Mouse (Mus musculus) forebrain, embryonic 16.5 days (tissue): ENCODE measurements at regions not wholly inside any gene's neighbourhood (a gene's known extent, or its start where the extent isn't known, plus 50 kb on each side); places are given as distances from the start of the nearest gene placed in this dataset.

Experiments
- ATAC-seq: fragments of 200-750 bp; cut with Nextera tagmentation; 2 replicates; pipeline ENCODE4 v1.8.0; 2017; ENCODE audit warnings: mild to moderate bottlenecking, moderate library complexity
- H3K27ac ChIP-seq: fragments of 300-500 bp; sonication (generic); 2 replicates; pipeline ENCODE4 v1.5.1; 2014; ENCODE audit warnings: low read length, control low read depth
- H3K27me3 ChIP-seq: fragments of 300-500 bp; sonication (generic); replicated peaks from 2 replicates; pipeline ENCODE4 v1.6.1; 2014; ENCODE audit warnings: low read length; ENCODE audit not compliant: control insufficient read depth, insufficient read depth
- H3K36me3 ChIP-seq: fragments of 300-500 bp; sonication (generic); 2 replicates; pipeline ENCODE4 v1.6.1; 2014; ENCODE audit not compliant: control insufficient read depth, insufficient read depth
- H3K4me1 ChIP-seq: fragments of 300-500 bp; sonication (generic); replicated peaks from 2 replicates; pipeline ENCODE4 v1.6.1; 2014; ENCODE audit warnings: low read length; ENCODE audit not compliant: control insufficient read depth, insufficient read depth
- H3K4me2 ChIP-seq: fragments of 300-500 bp; sonication (generic); 2 replicates; pipeline ENCODE4 v1.6.1; 2014; ENCODE audit warnings: mild to moderate bottlenecking, low read length, control low read depth
- H3K4me3 ChIP-seq: fragments of 300-500 bp; sonication (generic); replicated peaks from 2 replicates; pipeline ENCODE4 v1.5.1; 2014; ENCODE audit warnings: mild to moderate bottlenecking, low read length, control low read depth
- H3K9ac ChIP-seq: fragments of 300-500 bp; sonication (generic); replicated peaks from 2 replicates; pipeline ENCODE4 v1.6.1; 2014; ENCODE audit warnings: low read depth, low read length, control low read depth
- H3K9me3 ChIP-seq: fragments of 300-500 bp; sonication (generic); 2 replicates; pipeline ENCODE4 v1.6.1; 2016; ENCODE audit warnings: low read length; ENCODE audit not compliant: control insufficient read depth
- WGBS: fragments of 180-500 bp; shearing (Covaris S2); extraction: QIAGEN DNeasy Blood & Tissue Kit; methylation state at CpG from one replicate; pipeline ENCODE4 v1.1.7; 2014; 5-methylcytosine and 5-hydroxymethylcytosine counted together

- no peaks in the 10 kb centered on the region for H3K27me3 ChIP-seq
- H3K9ac ChIP-seq, result no peak overlapping the region
- WGBS, result 37% methylated on average over 6 of the region's 6 CpGs
- no peak overlapping the region for H3K27ac ChIP-seq
- no peaks in the 10 kb centered on the region; the same call in 1 of the 2 replicates for H3K9me3 ChIP-seq
- no peak overlapping the region for H3K4me3 ChIP-seq
- H3K36me3 ChIP-seq, result no peaks in the 10 kb centered on the region
- no peak overlapping the region for H3K4me2 ChIP-seq
- no peaks in the 10 kb centered on the region for H3K4me1 ChIP-seq
- no peak for ATAC-seq
Measured at GRCm38 (mm10) chr3:9146481-9146880, 463.4 kb downstream of the Zfp704 start.

GRCm38 (mm10) chr3:9145612-9146011 is 464.3 kb downstream of the Zfp704 start:
- Histone ChIP-seq H3K4me3 (no peak overlapping the region), H3K4me1 (no peaks in the 10 kb centered on the region), H3K4me2 (no peak overlapping the region), H3K9me3 (no peaks in the 10 kb centered on the region; the same call in 1 of the 2 replicates), H3K9ac (no peak overlapping the region), H3K36me3 (no peaks in the 10 kb centered on the region), H3K27me3 (no peaks in the 10 kb centered on the region), H3K27ac (no peak overlapping the region)
- WGBS, result 90% methylated on average over 7 of the region's 7 CpGs
- no peak for ATAC-seq

- Histone ChIP-seq H3K4me1 (peaks cover 10% of the 10 kb centered on the region), H3K9ac (no peak overlapping the region), H3K36me3 (no peaks in the 10 kb centered on the region), H3K27ac (no peak overlapping the region), H3K9me3 (no peaks in the 10 kb centered on the region; the same call in 1 of the 2 replicates), H3K27me3 (no peaks in the 10 kb centered on the region), H3K4me3 (no peak overlapping the region), H3K4me2 (no peak overlapping the region)
- ATAC-seq, result no peak
- WGBS, result 71% methylated on average over 5 of the region's 5 CpGs
Measured at GRCm38 (mm10) chr3:9141836-9142235, 468.0 kb downstream of the Zfp704 start.

GRCm38 (mm10) chr3:9137131-9137874 is 472.6 kb downstream of the Zfp704 start:
- Histone ChIP-seq H3K4me3 (no peak overlapping the region; the same call in 1 of the 2 replicates), H3K4me1 (peaks cover 10% of the 10 kb centered on the region), H3K9ac (0 out of 2 replicates have a peak overlapping the region, but pooled peaks have one; percentile 13), H3K27ac (no peak overlapping the region), H3K27me3 (no peaks in the 10 kb centered on the region), H3K4me2 (peak overlapping the region; percentile 31), H3K36me3 (no peaks in the 10 kb centered on the region), H3K9me3 (no peaks in the 10 kb centered on the region)
- peak; percentile 84 for ATAC-seq
- WGBS, result 41% methylated on average over 22 of the region's 22 CpGs

GRCm38 (mm10) chr3:9133991-9134390 is 475.9 kb downstream of the Zfp704 start:
- H3K4me3 ChIP-seq, result no peak overlapping the region
- no peaks in the 10 kb centered on the region for H3K27me3 ChIP-seq
- H3K27ac ChIP-seq, result no peak overlapping the region
- no peaks in the 10 kb centered on the region for H3K36me3 ChIP-seq
- no peak for ATAC-seq
- WGBS, result 55% methylated on average over 12 of the region's 12 CpGs
- H3K4me1 ChIP-seq, result peaks cover 10% of the 10 kb centered on the region
- no peak overlapping the region for H3K9ac ChIP-seq
- H3K4me2 ChIP-seq, result no peak overlapping the region
- no peaks in the 10 kb centered on the region for H3K9me3 ChIP-seq

- H3K27ac ChIP-seq, result no peak overlapping the region
- no peaks in the 10 kb centered on the region for H3K9me3 ChIP-seq
- no peak overlapping the region for H3K4me2 ChIP-seq
- peaks cover 4% of the 10 kb centered on the region for H3K4me1 ChIP-seq
- no peaks in the 10 kb centered on the region for H3K36me3 ChIP-seq
- ATAC-seq, result no peak
- 80% methylated on average over 12 of the region's 12 CpGs for WGBS
- H3K9ac ChIP-seq, result no peak overlapping the region
- no peaks in the 10 kb centered on the region for H3K27me3 ChIP-seq
- H3K4me3 ChIP-seq, result no peak overlapping the region
Measured at GRCm38 (mm10) chr3:9132104-9132751, 477.7 kb downstream of the Zfp704 start.

- Histone ChIP-seq H3K9me3 (no peaks in the 10 kb centered on the region), H3K27me3 (no peaks in the 10 kb centered on the region), H3K4me3 (no peak overlapping the region), H3K36me3 (no peaks in the 10 kb centered on the region), H3K27ac (no peak overlapping the region), H3K9ac (no peak overlapping the region), H3K4me2 (no peak overlapping the region), H3K4me1 (no peaks in the 10 kb centered on the region)
- no peak for ATAC-seq
- WGBS, result 72% methylated on average over 4 of the region's 4 CpGs
Measured at GRCm38 (mm10) chr3:9131366-9131765, 478.5 kb downstream of the Zfp704 start.

- 96% methylated on average over 4 of the region's 4 CpGs for WGBS
- Histone ChIP-seq H3K36me3 (no peaks in the 10 kb centered on the region), H3K4me1 (no peaks in the 10 kb centered on the region), H3K4me3 (no peak overlapping the region), H3K27me3 (no peaks in the 10 kb centered on the region), H3K4me2 (no peak overlapping the region), H3K9ac (no peak overlapping the region), H3K27ac (no peak overlapping the region), H3K9me3 (no peaks in the 10 kb centered on the region)
- ATAC-seq, result no peak
Measured at GRCm38 (mm10) chr3:9128407-9128806, 481.5 kb downstream of the Zfp704 start.

- no peaks in the 10 kb centered on the region for H3K9me3 ChIP-seq
- no peak overlapping the region for H3K4me3 ChIP-seq
- ATAC-seq, result peak; percentile 47; the same call in 1 of the 2 replicates
- WGBS, result 52% methylated on average over 5 of the region's 5 CpGs
- no peak overlapping the region for H3K9ac ChIP-seq
- no peaks in the 10 kb centered on the region for H3K4me1 ChIP-seq
- no peaks in the 10 kb centered on the region for H3K27me3 ChIP-seq
- H3K4me2 ChIP-seq, result no peak overlapping the region
- no peaks in the 10 kb centered on the region for H3K36me3 ChIP-seq
- no peak overlapping the region for H3K27ac ChIP-seq
Measured at GRCm38 (mm10) chr3:9123079-9123478, 486.8 kb downstream of the Zfp704 start.
